Mouse (Mus musculus) adrenal gland, adult 8-10 months (tissue): ENCODE results near the gene Ccdc130. TPM values are rescaled to one million over a fixed set of nuclear protein-coding genes. Genes with fewer than 3 reads are reported as not detected.

Experiments used
- DNase-seq: peaks from one replicate; pipeline ENCODE4 v3.0.0; 2022
- total RNA-seq, 4 experiments: library from RNA; stranded (reverse); gene quantifications; 2 replicates each; pipeline ENCODE4 v1.2.4; 2022

Ccdc130 gene
- total RNA-seq, 4 experiments from 2014 or later = 21.5 to 27.7 (median 24.6) TPM

DNA sequence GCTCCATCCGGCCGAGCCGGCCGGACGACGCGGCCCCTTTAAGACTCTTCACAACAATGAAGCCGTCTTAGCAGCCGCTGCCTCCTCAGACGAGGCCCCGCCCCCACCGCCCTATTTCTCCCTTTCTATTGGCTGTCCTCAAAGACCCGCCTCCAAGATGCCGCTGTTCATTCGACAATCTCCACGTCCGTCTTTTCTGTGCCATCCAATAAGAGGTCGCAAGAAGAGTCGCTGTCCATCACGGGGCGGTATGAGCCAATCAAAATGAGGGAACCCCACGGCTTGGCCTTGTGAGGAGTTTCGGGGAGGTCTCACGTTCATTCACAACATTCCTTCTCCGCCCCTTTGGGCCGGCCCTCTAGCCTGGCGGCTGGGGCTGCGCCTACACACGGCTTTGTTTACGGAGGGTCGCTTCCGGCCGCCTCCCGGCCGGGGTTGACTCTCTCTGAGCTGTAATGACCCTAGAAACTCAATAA, 33.1 kb downstream of the Ccdc130 start, which contains the start of gene Zswim4:
Gene Zswim4, minus strand, starts transcription at position 58 of the 476 bp plus-strand sequence.
- peak; percentile 99 for DNase-seq

DNA sequence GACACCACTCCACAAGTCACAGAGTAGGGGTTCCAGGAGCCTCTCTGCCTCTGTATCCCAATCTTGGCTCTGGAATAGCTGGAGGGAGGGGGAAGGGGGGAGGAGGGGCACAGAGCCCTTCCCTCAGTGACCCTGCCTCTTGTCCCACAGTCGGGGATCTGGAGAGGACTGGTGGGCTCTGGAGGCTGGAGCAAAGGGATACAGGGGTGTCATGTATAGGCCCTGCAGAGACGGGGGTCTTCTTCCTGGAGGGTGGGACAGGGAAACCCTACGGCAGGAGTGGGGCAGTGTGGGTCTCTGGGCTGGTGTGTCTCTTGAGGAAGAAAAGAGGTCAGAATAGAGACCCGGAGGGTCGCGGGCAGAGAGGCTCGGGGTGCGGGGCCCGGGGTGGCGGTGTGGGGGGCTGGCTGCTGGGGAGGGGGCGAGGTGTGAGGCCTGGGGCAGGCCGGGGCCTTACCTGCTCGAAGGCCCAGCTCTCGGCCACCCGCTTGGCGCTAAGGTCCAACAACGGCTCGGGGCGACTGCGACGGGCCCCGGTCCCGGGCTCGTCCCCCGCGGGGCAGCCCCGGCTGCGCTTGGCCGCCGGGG, 33.7 kb downstream of the Ccdc130 start:
- DNase-seq = no peak

DNA sequence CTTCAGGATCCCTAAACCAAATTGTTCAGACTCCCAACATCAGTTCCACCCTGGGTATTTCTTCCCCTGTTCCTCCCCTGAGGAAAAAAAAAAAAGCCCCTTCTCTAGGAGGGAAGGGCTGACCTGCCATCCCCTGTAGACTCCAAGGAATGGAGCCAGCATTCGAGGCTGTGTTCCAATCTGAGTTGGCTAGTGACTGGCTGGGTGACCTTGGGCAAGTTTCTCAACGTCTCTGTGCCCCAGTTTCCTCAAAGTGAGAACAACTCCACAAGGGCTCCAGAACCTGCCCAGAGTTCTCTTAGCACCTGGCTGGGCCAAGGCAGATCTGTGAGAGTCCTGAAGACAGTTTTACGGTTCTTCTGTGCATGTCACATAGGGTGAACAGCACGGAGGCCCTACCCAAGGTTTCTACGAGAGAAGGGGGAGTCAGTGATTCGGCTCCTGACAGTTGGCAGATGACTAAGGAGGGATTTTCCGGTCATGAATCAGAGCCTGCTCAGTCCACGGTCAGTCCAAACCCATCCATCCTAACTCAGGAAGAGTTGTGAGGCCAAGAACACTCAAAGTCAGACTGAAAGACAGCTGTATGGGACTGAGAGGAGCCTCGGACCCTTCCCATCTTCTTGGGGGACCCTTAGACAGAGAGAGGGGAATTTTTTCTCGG, 34.3 kb downstream of the Ccdc130 start:
- peak; percentile 85 for DNase-seq

DNA sequence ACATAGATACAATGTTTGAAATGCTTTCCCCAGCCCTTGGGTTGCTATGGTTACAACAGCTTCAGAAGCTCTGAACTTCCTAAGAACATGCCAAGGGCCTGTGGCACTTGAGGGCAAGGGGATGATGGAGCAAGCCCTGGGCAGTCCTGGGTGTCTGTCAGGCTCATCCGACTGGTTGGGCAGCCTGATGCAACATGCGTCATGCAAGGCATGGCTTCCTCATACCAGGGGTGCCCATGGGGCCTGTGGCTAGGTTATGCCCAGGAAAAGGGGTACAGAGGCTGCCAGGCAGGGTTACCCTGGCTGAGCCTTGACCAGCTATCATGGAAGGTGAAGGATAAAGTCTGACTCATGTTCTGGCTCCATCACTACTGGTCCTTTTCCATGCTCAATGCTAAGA, 37.1 kb downstream of the Ccdc130 start:
- peak; percentile 76 for DNase-seq

DNA sequence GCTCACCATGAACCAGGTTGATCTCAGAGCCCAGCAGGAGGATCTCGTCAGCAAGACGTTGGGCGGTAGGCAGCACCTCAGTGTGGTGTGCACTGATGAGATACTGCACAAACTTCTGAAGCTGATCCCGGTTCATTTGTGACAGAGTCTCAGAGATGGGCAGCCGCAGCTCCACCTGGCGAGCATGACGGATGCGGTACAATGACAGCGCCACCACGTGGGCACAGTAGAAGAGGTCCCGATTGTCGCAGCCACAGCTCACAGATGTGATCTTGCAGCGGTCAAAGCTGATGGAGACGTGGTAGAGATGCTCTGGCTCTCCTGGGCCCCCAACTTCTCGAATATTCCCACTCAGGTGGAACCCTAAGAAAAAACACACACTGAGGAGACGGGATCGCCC, 39.4 kb downstream of the Ccdc130 start:
- no peak for DNase-seq

DNA sequence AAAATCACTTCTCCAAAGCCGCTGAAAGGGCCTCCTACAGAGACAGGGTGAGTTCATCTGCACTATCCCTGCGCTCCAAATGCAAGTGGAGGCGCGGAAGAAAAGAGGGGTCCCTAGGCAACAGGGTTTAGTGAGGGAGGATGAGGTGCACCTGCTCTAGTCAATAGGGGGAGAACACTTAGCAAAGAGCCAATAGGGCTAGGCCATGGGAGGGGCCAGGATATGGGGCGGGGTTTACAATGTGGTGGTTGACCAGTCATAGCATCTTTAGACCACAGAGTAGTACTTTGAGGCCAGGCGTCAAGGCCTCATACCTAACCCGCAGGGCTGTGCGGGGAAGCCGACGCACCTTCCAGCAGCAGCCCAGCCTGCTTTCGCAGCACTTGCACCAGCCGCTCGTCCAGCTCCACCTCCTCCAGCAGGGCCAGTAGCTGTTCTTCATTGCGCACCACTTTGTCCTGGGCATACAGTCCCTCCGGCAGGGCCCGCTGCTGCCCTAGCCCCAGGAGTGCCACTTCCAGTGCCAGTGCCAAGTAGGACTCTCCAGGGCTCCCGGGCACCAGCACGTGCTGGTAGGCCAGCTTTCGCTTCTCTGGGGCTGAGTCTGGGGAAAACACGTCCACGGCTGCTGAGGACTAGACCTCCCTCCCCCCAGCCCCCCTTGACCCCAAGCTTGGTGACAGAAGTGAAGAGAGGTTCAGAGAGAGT, 46.7 kb downstream of the Ccdc130 start:
- no peak for DNase-seq

DNA sequence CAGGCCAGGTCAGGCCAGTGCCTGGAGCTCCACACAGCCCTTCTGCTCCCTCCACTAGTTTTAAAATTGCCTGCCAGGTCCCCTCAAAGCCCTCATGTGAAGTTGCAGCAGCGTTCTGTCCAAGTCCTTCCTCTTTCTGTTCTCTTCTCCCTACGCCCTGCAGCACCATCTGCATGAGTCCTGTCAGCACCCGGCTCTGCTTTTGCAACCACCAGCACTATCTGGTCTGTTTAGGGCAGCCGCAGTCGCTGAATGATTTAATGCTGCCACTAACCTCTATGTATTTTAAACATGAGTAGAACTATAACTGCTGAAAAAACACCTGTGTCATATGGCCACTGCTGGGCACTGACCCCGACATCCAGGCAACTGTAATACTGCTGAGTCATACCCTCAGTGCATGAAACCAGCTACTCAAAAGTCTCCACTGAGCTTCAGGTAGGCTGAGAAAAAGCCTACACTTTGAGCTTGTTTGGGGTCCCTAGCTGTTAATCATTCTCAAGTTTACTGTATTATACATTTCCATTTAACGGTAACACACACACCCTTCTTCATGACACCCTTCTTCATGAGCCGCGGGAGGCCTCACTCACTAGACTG, 47.5 kb downstream of the Ccdc130 start:
- no peak for DNase-seq

DNA sequence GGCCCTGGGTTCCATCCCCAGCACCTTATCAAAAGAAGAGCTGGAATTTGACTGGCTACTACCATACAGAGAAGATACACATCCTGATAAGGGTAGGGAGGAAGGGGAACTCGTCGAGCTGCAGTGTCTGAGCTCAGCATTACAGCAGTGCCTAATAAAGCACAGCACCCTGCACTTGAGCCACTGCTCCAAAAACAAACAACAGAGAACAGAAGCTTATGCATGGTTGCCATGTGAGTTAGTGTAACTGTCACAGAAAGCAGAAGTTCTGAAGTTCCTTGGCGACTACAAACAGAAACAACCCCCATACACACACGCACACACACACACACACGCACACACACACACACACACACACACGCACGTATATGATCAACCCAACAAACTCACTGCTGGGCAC, 50.1 kb downstream of the Ccdc130 start:
- DNase-seq = no peak

DNA sequence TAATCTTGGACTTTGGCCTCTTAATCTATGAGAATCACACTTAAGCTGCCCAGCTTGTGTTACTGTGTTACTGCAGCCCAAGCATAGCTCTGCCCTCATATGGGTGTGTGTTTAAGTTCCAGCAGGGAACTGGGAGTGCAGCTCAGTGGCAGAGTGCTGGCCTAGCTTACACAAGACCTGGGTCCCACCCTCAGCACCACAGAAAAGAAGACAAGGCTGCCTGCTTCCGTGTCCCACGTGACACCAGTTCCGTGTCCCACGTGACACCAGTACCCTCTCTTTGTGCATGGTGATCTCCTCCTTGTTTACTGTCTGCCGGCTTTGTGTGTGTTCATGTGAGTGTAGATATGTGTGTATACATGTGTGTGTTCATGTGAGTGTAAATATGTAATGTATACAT, 52.0 kb downstream of the Ccdc130 start:
- DNase-seq = no peak

DNA sequence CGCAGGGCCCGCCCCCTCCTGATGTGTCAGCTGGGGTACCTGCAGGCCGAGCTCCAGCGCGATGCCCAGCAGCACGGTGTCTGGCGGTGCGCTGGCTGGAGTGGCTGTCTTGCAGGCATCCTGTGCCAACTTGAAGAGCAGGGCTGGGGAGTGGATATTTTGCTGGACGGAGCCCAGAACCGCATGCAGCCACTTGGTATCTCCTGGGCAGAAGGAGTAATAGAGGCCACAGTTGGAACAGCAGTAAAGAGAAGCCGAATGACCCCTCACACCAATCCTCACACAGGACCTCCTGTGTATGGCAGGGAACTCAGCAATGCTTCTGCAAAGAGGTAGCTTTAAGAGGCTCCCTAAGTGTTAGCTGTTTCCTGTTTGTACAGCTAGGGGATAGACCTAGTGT, 53.0 kb downstream of the Ccdc130 start:
- no peak for DNase-seq

DNA sequence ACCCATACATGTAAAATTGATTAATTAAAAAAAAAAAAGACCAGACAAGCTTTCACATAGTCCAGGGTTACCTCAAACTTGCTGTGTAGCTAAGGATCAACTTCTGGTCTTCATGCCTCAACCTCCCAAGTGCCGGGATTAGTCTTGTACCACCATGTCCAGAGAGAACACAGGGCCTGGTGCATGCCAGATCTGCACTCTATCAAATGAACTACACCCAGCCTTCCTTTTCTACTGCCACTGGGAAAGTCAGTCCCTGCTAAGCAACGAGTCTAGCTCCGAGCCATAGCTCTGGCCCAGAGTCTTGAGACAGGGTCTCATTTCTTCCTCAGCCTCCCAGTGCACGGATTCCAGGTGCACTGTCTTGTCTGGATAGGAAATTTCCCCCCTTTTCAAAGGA, 56.9 kb downstream of the Ccdc130 start:
- DNase-seq = no peak

DNA sequence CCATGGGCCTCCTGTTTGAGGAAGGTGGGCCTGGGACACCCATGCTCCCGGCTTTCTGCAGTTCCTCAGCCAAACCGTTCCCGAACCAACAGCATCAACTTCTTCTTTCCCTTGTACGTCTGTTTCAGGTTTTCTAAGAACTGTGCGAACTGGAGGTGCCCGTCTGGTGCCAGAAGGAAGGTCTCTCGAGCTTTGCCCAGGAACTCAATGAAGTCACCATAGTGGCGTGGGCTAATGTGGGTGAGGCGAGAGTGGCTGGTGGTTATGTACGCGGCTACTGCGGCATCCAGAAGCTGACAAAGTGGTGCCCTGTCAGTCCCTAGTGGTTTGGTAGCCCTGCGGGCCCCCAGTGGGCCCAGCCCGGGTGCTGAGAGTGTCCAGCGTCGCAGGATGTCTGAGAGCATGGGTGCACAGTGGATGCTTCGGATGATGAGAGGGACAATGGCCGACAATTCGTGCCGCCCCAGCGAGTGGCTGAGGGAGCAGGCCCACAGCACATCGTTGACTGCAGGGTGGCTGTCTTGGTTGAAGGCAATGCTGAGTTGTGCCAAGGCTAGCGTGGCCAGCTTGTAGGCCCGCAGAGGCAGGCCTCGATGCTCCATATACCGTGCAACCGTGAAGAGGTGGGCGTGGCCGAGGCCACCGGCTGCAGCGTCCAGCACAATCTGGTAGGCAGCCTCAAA, 58.2 kb downstream of the Ccdc130 start:
- DNase-seq = no peak

DNA sequence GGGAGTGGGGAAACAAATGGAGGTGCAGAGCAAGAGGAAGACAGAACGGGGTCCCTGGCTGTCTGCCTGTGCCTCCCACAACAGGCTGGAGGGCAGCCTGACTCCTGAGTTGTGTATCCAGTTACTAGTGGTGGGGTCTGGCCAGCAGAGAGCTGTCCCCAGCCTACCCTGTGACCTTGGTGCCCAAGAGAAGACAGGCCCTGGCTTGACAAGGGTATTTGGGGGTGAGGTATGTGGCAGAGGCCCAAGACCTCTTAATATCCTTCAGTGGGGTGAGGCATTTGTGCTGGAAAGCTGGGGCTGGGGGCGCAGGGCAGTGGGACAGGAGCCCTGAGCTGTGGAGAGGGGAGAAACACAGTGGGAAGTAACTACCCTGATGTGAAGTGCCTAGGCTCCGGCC, 59.0 kb downstream of the Ccdc130 start:
- no peak for DNase-seq

DNA sequence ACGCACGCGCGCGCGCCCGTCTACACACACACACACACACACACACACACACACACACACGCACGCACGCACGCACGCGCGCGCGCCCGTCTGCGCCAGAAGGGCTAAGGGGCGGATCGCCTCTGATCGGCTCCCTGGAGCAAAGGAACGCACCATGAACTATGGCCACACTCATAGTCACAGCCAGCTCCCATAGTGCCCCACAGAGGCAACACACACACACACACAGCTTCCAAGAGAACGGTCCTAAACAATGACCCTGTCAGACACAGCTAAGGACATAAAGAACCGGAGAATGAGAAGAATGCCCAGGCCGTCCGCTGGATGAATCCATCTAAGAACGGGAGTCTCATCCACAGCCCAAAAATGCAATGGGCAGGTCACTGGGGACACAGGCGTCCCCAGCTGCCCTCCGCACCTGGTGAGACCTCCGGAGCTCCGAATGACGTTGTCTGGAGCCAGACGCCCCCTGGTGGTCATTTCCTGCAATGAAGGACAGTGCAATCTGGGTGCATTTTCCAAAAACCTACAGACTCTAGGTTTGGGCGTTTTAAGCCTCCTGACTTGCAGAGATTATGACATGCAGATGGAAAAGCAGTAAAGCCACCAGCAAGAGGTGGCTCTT, 59.9 kb downstream of the Ccdc130 start:
- peak; percentile 68 for DNase-seq

DNA sequence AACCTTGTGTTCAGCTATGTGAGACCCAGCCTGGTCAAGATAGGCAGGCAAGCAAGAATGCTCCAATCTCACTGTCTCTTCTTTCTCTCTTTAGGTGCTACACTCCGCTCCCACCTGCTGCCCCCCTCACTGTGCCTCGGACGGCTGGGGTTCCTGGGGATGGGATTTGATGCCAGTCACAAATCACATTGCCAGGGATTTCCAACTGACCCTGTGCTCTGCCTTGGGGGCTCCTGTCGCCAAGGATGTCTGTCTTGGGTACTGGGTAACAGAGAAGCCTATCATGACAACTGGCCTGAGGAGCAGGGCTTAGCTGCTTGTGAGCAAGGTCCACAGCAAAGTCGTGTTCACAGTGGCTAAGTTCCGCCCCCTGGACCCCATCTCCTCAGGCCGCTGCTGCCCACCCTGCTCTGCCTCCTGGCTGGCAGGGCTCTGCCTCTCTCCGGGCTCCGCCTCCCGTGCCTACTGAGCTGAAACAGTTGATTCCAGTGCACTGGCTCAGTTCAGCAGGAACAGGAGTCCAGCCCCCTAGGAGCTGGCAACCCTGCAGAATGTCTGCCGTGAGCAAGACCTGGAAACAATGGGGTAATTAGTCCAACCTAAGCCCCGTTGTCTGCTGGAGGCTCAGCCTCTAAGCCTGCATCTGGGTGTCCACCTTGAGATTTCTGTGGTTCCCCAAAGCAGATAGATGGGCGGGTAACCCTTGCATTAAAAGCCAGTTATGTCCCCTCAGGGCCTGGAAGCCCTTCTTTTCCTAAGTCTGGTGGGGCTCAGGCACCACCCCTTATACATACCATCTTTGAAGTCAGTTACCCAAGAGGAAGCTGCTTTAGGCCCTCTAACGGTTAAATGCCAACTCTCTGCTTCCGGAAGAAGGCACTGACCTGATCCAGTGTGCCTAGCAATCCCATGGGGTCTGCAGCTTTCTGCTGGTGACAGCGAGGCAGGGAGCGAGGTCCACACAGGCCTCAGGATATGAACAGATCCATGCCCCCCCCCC, 61.5 kb downstream of the Ccdc130 start:
- DNase-seq = no peak

DNA sequence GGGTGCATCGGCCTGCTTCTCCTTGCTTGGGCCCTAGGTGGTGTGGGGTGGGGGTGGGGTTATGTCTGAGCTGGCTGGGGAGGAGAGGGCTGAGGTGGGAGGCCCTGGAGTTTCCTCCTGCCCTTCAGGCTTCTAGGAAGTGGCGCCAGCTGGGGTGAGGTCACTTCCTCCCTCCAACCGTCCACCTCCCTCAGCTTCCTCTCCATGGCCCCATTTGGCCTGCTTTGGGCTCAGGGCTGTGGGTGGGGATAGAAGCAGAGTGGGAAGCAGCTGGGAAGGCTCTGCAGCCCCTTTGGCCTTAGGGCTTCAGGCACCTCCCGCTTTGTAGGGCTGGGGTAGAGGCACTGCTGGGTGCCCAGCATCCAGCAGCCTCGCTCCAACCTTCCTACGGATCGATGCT, 62.4 kb downstream of the Ccdc130 start:
- DNase-seq = peak; percentile 61
